Mouse (Mus musculus) thymus, adult 2 months (tissue): ENCODE results near the gene Stom. TPM values are rescaled to one million over a fixed set of nuclear protein-coding genes. Genes with fewer than 3 reads are reported as not detected.

Source experiments
- DNase-seq: peaks from one replicate; pipeline ENCODE4 v3.0.0; 2021
- H3K27ac ChIP-seq: fragments of 200-500 bp; 2 replicates; pipeline ENCODE4 v1.5.1; 2012; ENCODE audit warnings: low read length, control low read depth; ENCODE audit not compliant: control insufficient read depth, insufficient read depth
- H3K27me3 ChIP-seq: fragments of 200-500 bp; 2 replicates; pipeline ENCODE4 v1.6.1; 2012; ENCODE audit warnings: mild to moderate bottlenecking, low read length, moderate library complexity, mixed read lengths; ENCODE audit not compliant: control insufficient read depth, insufficient read depth
- H3K36me3 ChIP-seq: fragments of 200-500 bp; 2 replicates; pipeline ENCODE4 v1.6.1; 2012; ENCODE audit warnings: mild to moderate bottlenecking, low read length, moderate library complexity; ENCODE audit not compliant: control insufficient read depth, insufficient read depth
- H3K4me1 ChIP-seq: fragments of 200-500 bp; replicated peaks from 2 replicates; pipeline ENCODE4 v1.6.1; 2012; ENCODE audit warnings: low read length; ENCODE audit not compliant: control insufficient read depth, insufficient read depth
- H3K4me3 ChIP-seq: fragments of 200-500 bp; 2 replicates; pipeline ENCODE4 v1.5.1; 2012; ENCODE audit warnings: mild to moderate bottlenecking, low read length, control low read depth, moderate library complexity; ENCODE audit not compliant: control insufficient read depth, insufficient read depth
- CTCF ChIP-seq: fragments of 200-500 bp; IDR thresholded peaks from 2 replicates; pipeline ENCODE4 v1.5.1; 2012; ENCODE audit warnings: mild to moderate bottlenecking, control low read depth, low read length, moderate library complexity, borderline replicate concordance; ENCODE audit not compliant: control insufficient read depth, poor library complexity, insufficient read depth; ENCODE audit errors: extremely low read depth
- POLR2A ChIP-seq: fragments of 200-500 bp; IDR thresholded peaks from 2 replicates; pipeline ENCODE4 v1.6.1; 2012; ENCODE audit warnings: mild to moderate bottlenecking, low read length, control low read depth, moderate library complexity; ENCODE audit not compliant: control insufficient read depth, poor library complexity, insufficient read depth; ENCODE audit errors: extremely low read depth
- WGBS: fragments of 180-500 bp; shearing (Covaris S2); methylation state at CpG from one replicate; pipeline ENCODE4 v1.1.7; 2018; 5-methylcytosine and 5-hydroxymethylcytosine counted together
- polyA plus RNA-seq: library from polyadenylated mRNA; depleted of rRNA; stranded (reverse); fragments of >200 nt; gene quantifications from 2 replicates; pipeline ENCODE4 v1.2.3, GENCODE M21; 2012

The Stom gene
- polyA plus RNA-seq, 1 experiment, result 19.4 TPM

- WGBS, result 43% methylated on average over 13 of the region's 13 CpGs
- Histone ChIP-seq H3K27me3 (no peaks in the 10 kb centered on the region), H3K4me3 (no peak overlapping the region), H3K4me1 (no peaks in the 10 kb centered on the region), H3K36me3 (peaks cover 3% of the 10 kb centered on the region), H3K27ac (no peak overlapping the region)
- peak; percentile 65; the same call in 1 of the 2 replicates for TF ChIP-seq CTCF
- TF ChIP-seq POLR2A, result no peak
- peak; percentile 79 for DNase-seq
Observed at GRCm38 (mm10) chr2:35288758-35289635, 47.8 kb downstream of the Stom start.

DNA sequence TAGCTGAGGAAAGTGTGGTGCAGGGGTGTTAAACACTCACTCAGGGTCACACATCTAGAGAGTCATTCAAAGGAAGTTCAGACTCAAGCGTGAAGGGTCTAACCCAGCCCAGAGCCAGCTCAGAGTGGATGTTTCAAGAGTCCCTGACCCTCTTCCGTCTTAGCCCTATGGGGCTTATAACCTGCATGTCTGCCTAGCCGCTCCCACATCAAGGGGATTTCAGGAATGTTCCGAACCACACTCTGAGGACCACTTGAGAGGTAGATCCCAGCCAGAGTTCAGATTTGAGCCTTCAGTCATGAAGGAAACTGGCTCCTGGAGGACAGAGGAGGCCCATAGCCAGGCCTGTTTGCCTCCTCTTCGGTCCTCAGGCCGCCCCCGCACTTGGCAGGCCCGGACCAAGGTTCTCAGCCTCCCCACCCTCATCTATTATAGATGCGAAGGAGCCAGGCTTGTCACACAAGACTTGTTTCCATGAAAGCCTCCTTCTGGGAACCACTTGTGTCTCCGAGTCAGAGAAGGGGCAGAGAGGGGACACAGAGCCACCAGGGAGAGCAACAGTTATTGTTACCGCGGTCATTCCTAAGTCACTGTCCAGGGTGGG is 49.7 kb downstream of the Stom start:
- Histone ChIP-seq H3K27me3 (no peaks in the 10 kb centered on the region; the same call in 1 of the 2 replicates), H3K27ac (no peak overlapping the region), H3K36me3 (peaks cover 3% of the 10 kb centered on the region), H3K4me1 (peaks cover 2% of the 10 kb centered on the region), H3K4me3 (no peak overlapping the region)
- TF ChIP-seq CTCF, result no peak
- TF ChIP-seq POLR2A, result no peak
- WGBS, result 93% methylated on average over 12 of the region's 12 CpGs
- no peak for DNase-seq

GRCm38 (mm10) chr2:35285209-35285608 is 51.6 kb downstream of the Stom start:
- TF ChIP-seq POLR2A (no peak), CTCF (no peak)
- Histone ChIP-seq H3K36me3 (peaks cover 3% of the 10 kb centered on the region), H3K27me3 (no peaks in the 10 kb centered on the region; the same call in 1 of the 2 replicates), H3K4me3 (no peak overlapping the region), H3K27ac (no peak overlapping the region), H3K4me1 (peaks cover 4% of the 10 kb centered on the region)
- DNase-seq, result no peak
- WGBS, result 92% methylated on average over 5 of the region's 5 CpGs

DNA sequence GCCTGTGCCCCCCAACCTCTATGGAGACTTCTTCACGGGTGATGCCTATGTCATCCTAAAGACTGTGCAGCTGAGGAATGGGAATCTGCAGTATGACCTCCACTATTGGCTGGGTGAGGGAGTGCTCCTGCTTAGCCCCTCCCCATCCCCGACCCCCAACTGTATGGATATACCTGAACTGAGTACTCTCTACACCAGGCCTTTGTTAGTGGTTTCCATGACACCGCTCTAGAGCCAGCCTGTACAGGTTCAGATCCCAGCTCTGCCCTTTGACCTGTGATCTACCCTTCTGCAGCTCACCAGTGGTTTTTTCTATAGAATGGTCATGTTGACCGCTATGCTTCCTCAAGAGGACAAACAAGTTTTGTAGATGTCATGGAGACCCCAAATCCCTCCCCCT is 52.8 kb downstream of the Stom start:
- no peak for TF ChIP-seq CTCF
- no peak for TF ChIP-seq POLR2A
- Histone ChIP-seq H3K4me3 (no peak overlapping the region), H3K36me3 (peaks cover 3% of the 10 kb centered on the region), H3K27ac (no peak overlapping the region), H3K27me3 (no peaks in the 10 kb centered on the region; the same call in 1 of the 2 replicates), H3K4me1 (peaks cover 4% of the 10 kb centered on the region)
- WGBS, result 96% methylated on average over 4 of the region's 4 CpGs
- DNase-seq, result no peak

DNA sequence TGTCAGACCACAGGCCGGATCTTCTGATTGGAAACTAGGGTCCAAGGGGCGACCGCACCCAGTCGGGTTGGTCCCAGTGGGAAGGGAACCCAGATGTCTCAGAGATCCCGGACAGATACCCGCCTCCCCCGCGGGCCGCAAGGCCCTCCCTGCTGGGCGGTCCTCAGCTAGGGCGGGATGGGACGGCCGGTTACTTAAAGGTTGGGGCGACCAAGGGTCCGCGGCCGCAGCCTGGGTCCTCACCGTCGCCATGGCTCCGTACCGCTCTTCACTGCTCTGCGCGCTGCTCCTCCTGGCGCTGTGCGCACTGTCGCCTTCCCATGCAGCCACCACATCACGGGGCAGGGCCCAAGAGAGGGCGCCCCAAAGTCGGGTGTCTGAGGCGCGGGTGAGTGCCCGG is 54.6 kb downstream of the Stom start:
- no peak for TF ChIP-seq POLR2A
- TF ChIP-seq CTCF, result no peak
- no peaks in the 10 kb centered on the region; the same call in 1 of the 2 replicates for H3K27me3 ChIP-seq
- H3K4me1 ChIP-seq, result peaks cover 5% of the 10 kb centered on the region
- H3K4me3 ChIP-seq, result no peak overlapping the region
- no peak overlapping the region for H3K27ac ChIP-seq
- peaks cover 3% of the 10 kb centered on the region for H3K36me3 ChIP-seq
- DNase-seq, result peak; percentile 26
- 3% methylated on average over 32 of the region's 32 CpGs for WGBS

DNA sequence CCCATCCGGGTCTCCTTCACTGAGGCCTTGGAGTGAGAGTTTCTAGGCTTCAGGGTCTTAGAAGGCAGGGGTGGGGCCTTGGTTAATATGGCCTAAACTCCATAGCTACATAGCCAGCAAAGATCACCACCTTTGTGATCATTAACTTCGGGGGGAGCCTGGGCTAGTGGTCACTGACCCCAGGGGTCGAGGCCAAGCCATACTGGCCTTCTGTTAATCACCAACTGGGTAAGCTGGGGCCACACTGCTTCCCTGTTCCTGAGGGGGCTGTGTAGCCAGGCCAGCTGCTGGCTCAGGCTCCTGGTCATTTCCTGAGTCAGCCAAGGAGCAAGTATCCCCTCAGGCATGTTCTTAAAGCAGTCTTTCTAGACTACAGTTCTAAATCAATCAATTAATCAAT is 56.8 kb downstream of the Stom start:
- H3K27ac ChIP-seq, result no peak overlapping the region
- H3K4me3 ChIP-seq, result no peak overlapping the region
- no peaks in the 10 kb centered on the region; the same call in 1 of the 2 replicates for H3K27me3 ChIP-seq
- WGBS, result 86% methylated on average over 3 of the region's 3 CpGs
- TF ChIP-seq POLR2A (no peak), CTCF (no peak)
- DNase-seq, result no peak
- H3K4me1 ChIP-seq, result peaks cover 5% of the 10 kb centered on the region
- H3K36me3 ChIP-seq, result no peaks in the 10 kb centered on the region; the same call in 1 of the 2 replicates
